Mouse (Mus musculus) testis, adult 2 months (tissue): ENCODE measurements at regions not wholly inside any gene's neighbourhood (a gene's known extent, or its start where the extent isn't known, plus 50 kb on each side); places are given as distances from the start of the nearest gene placed in this dataset.

ENCODE experiments used
- CTCF ChIP-seq: fragments of 200-500 bp; IDR thresholded peaks from 2 replicates; pipeline ENCODE4 v1.5.1; 2012; ENCODE audit warnings: low read depth, mild to moderate bottlenecking, inconsistent platforms, low read length, moderate library complexity; ENCODE audit not compliant: control insufficient read depth, insufficient read depth, insufficient replicate concordance
- POLR2A ChIP-seq: fragments of 200-500 bp; IDR thresholded peaks from 2 replicates; pipeline ENCODE4 v1.6.1; 2012; ENCODE audit warnings: low read depth, mild to moderate bottlenecking, inconsistent platforms, low read length, moderate library complexity; ENCODE audit not compliant: control insufficient read depth

DNA sequence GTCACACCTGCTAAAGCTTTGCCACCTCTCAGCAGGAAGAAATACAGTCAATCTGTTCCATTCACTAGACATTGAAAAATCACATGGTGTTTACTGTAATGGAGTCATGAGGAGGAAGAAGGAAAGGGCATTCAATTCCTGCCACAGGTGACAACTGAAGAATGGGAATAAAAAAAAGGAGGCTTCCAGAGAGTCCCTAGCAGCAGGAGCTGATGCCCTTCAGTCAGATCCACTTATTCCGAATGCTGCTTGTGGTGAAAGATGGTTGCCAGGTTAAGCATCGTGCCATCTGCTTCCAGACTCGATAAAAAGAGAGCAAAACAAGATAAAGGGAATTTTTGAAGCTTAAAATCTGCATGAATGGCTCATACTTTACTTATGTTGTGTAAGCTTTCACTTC is 385.0 kb upstream of the Mctp2 start:
- no peak for TF ChIP-seq POLR2A
- TF ChIP-seq CTCF: no peak
